Mouse (Mus musculus) MEL (cell line): Measurements from ENCODE around the gene Olfr148. TPM values are rescaled to one million over a fixed set of nuclear protein-coding genes. Genes with fewer than 3 reads are reported as not detected.

Experiments
- DNase-seq: peaks from one replicate; pipeline ENCODE4 v3.0.0; 2011; ENCODE audit warnings: low read depth, low spot score
- H3K27ac ChIP-seq: 2 replicates; pipeline ENCODE4 v1.5.1; 2012; ENCODE audit warnings: low read depth, mild to moderate bottlenecking, control low read depth, low read length, moderate library complexity; ENCODE audit not compliant: control insufficient read depth
- H3K27me3 ChIP-seq, 2 experiments: fragments of 150-350 bp in 1 of 2; sonication (generic) in 1 of 2; 2 replicates each; pipeline ENCODE4 v1.6.1; 2012; ENCODE audit warnings: low read length in 2 of 2, mild to moderate bottlenecking in 2 of 2, improper control_type of control experiment in 1 of 2, moderate library complexity in 1 of 2; ENCODE audit not compliant: insufficient read depth in 2 of 2, control insufficient read depth in 1 of 2
- H3K36me3 ChIP-seq, 2 experiments: 2 replicates each; pipeline ENCODE4 v1.6.1; 2012 to 2014; ENCODE audit warnings: low read length in 2 of 2, improper control_type of control experiment in 1 of 2, inconsistent platforms in 1 of 2, mild to moderate bottlenecking in 1 of 2; ENCODE audit not compliant: insufficient read depth in 2 of 2, control insufficient read depth in 1 of 2
- H3K4me1 ChIP-seq, 2 experiments: fragments of 150-350 bp in 1 of 2; sonication (generic) in 1 of 2; 2 replicates each; pipeline ENCODE4 v1.6.1; 2012; ENCODE audit warnings: low read length in 2 of 2, improper control_type of control experiment in 1 of 2, mild to moderate bottlenecking in 1 of 2; ENCODE audit not compliant: insufficient read depth in 2 of 2, control insufficient read depth in 1 of 2
- H3K4me3 ChIP-seq, 2 experiments: fragments of 150-350 bp in 1 of 2; sonication (generic) in 1 of 2; 2 replicates each; pipeline ENCODE4 v1.5.1; 2012; ENCODE audit warnings: low read depth in 2 of 2, low read length in 2 of 2, mild to moderate bottlenecking in 2 of 2, moderate library complexity in 2 of 2, control low read depth in 1 of 2, improper control_type of control experiment in 1 of 2; ENCODE audit not compliant: control insufficient read depth in 1 of 2, insufficient read depth in 1 of 2
- H3K79me2 ChIP-seq: 2 replicates; pipeline ENCODE4 v1.6.1; 2012; ENCODE audit warnings: mild to moderate bottlenecking, low read length, moderate library complexity; ENCODE audit not compliant: control insufficient read depth, poor library complexity, insufficient read depth
- H3K9ac ChIP-seq: 2 replicates; pipeline ENCODE4 v1.6.1; 2012; ENCODE audit warnings: low read depth, mild to moderate bottlenecking, control low read depth, low read length, moderate library complexity; ENCODE audit not compliant: control insufficient read depth, poor library complexity, severe bottlenecking
- H3K9me3 ChIP-seq: fragments of 150-350 bp; sonication (generic); replicated peaks from 2 replicates; pipeline ENCODE4 v1.6.1; 2012; ENCODE audit warnings: mild to moderate bottlenecking, low read length, improper control_type of control experiment, moderate library complexity; ENCODE audit not compliant: insufficient read depth
- CHD1 ChIP-seq: IDR thresholded peaks from 2 replicates; pipeline ENCODE4 v1.6.1; 2012; ENCODE audit warnings: low read depth, mild to moderate bottlenecking, inconsistent platforms, low read length, improper control_type of control experiment
- E2F4 ChIP-seq: IDR thresholded peaks from 2 replicates; pipeline ENCODE4 v1.6.1; 2011; ENCODE audit warnings: low read depth, low read length, improper control_type of control experiment, borderline replicate concordance
- EP300 ChIP-seq, 2 experiments: IDR thresholded peaks; 2 replicates each; pipeline ENCODE4 v1.6.1; 2011; ENCODE audit warnings: improper control_type of control experiment in 2 of 2, low read length in 2 of 2, low read depth in 1 of 2, mild to moderate bottlenecking in 1 of 2
- GABPA ChIP-seq: IDR thresholded peaks from 2 replicates; pipeline ENCODE4 v1.6.1; 2012; ENCODE audit warnings: low read depth, mild to moderate bottlenecking, inconsistent platforms, low read length, improper control_type of control experiment, moderate library complexity
- GATA1 ChIP-seq: IDR thresholded peaks from 2 replicates; pipeline ENCODE4 v1.6.1; 2011; ENCODE audit warnings: low read depth, low read length, improper control_type of control experiment
- HCFC1 ChIP-seq: IDR thresholded peaks from 2 replicates; pipeline ENCODE4 v1.6.1; 2012; ENCODE audit warnings: low read depth, mild to moderate bottlenecking, inconsistent platforms, low read length, improper control_type of control experiment, moderate library complexity
- KAT2A ChIP-seq: conservative IDR thresholded peaks from 2 replicates; pipeline ENCODE4 v1.6.1; 2012; ENCODE audit warnings: low read depth, low read length, improper control_type of control experiment, inconsistent platforms
- MAFK ChIP-seq: IDR thresholded peaks from 2 replicates; pipeline ENCODE4 v1.6.1; 2011; ENCODE audit warnings: low read depth, mild to moderate bottlenecking, low read length, improper control_type of control experiment, borderline replicate concordance
- MXI1 ChIP-seq: IDR thresholded peaks from 2 replicates; pipeline ENCODE4 v1.6.1; 2011; ENCODE audit warnings: mild to moderate bottlenecking, low read depth, low read length, improper control_type of control experiment
- MYC ChIP-seq: IDR thresholded peaks from 2 replicates; pipeline ENCODE4 v1.6.1; 2011; ENCODE audit warnings: low read depth, mild to moderate bottlenecking, low read length, improper control_type of control experiment, moderate library complexity
- NELFE ChIP-seq: IDR thresholded peaks from 2 replicates; pipeline ENCODE4 v1.6.1; 2011; ENCODE audit warnings: low read depth, low read length, improper control_type of control experiment
- POLR2A ChIP-seq, 2 experiments: IDR thresholded peaks; 2 replicates each; pipeline ENCODE4 v1.6.1; 2011 to 2012; ENCODE audit warnings: low read length in 2 of 2, mild to moderate bottlenecking in 2 of 2, control low read depth in 1 of 2, improper control_type of control experiment in 1 of 2, low read depth in 1 of 2, moderate library complexity in 1 of 2; ENCODE audit not compliant: control insufficient read depth in 1 of 2, insufficient read depth in 1 of 2, poor library complexity in 1 of 2
- RCOR1 ChIP-seq: IDR thresholded peaks from 2 replicates; pipeline ENCODE4 v1.6.1; 2012; ENCODE audit warnings: low read depth, mild to moderate bottlenecking, inconsistent platforms, low read length, improper control_type of control experiment
- TBP ChIP-seq: IDR thresholded peaks from 2 replicates; pipeline ENCODE4 v1.8.0; 2011; ENCODE audit warnings: low read depth, low read length, improper control_type of control experiment
- TCF12 ChIP-seq: IDR thresholded peaks from 2 replicates; pipeline ENCODE4 v1.6.1; 2014; ENCODE audit warnings: low read depth, mild to moderate bottlenecking, inconsistent platforms, low read length, improper control_type of control experiment, moderate library complexity
- UBTF ChIP-seq: IDR thresholded peaks from 2 replicates; pipeline ENCODE4 v1.6.1; 2012; ENCODE audit warnings: low read depth, mild to moderate bottlenecking, inconsistent platforms, low read length, improper control_type of control experiment, moderate library complexity, borderline replicate concordance; ENCODE audit not compliant: insufficient read depth
- USF1 ChIP-seq: IDR thresholded peaks from 2 replicates; pipeline ENCODE4 v1.6.1; 2014; ENCODE audit warnings: low read depth, mild to moderate bottlenecking, inconsistent platforms, low read length, improper control_type of control experiment, moderate library complexity
- USF2 ChIP-seq, 2 experiments: IDR thresholded peaks; 2 replicates each; pipeline ENCODE4 v1.6.1; 2011 to 2012; ENCODE audit warnings: improper control_type of control experiment in 2 of 2, low read length in 2 of 2, borderline replicate concordance in 1 of 2, inconsistent platforms in 1 of 2, low read depth in 1 of 2, mild to moderate bottlenecking in 1 of 2; ENCODE audit not compliant: insufficient read depth in 1 of 2
- ZKSCAN1 ChIP-seq: IDR thresholded peaks from 2 replicates; pipeline ENCODE4 v1.6.1; 2012; ENCODE audit warnings: low read depth, mild to moderate bottlenecking, inconsistent platforms, low read length, improper control_type of control experiment, moderate library complexity
- ZNF384 ChIP-seq: IDR thresholded peaks from 2 replicates; pipeline ENCODE4 v1.6.1; 2012; ENCODE audit warnings: low read depth, mild to moderate bottlenecking, inconsistent platforms, low read length, improper control_type of control experiment
- polyA plus RNA-seq, 2 experiments: library from polyadenylated mRNA; stranded (reverse) in 1 of 2; unstranded in 1 of 2; fragments of >175 nt in 1 of 2; fragments of >200 nt in 1 of 2; gene quantifications; 2 replicates each; pipeline versions ENCODE4 v1.2.1 to v1.2.4; 2012; ENCODE audit warnings: low replicate concordance in 2 of 2, low read depth in 1 of 2; ENCODE audit not compliant: insufficient read length in 2 of 2, insufficient read depth in 1 of 2, missing spikeins in 1 of 2
- total RNA-seq: library from RNA; depleted of rRNA; stranded (reverse); fragments of 300-350 nt; gene quantifications from 2 replicates; pipeline ENCODE4 v1.2.3, GENCODE M21; 2012

The Olfr148 gene
- total and polyA plus RNA-seq, 3 experiments: not detected

DNA sequence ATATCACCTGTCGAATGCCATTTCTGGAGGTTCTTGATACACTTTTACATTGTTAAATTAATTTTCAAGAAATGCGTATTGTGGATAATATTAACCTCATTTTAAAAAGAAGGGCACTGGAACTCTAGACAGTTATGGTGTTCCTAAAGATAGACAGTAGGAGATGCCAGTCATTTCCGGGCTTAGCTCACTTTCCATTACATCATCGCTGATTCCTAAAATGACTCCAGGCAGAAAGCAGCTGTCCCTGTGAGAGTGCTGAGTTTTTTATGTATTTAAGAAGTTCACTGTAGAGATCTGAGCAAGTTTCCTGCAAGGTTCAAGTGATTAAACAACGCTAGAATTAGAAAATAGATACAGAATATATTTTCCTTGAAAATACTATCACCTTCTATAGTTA is 33.4 kb upstream of the Olfr148 start:
- Histone ChIP-seq H3K27me3 (no peaks in the 10 kb centered on the region), H3K79me2 (no peaks in the 10 kb centered on the region), H3K9ac (no peak overlapping the region), H3K36me3 (no peaks in the 10 kb centered on the region), H3K9me3 (no peaks in the 10 kb centered on the region), H3K4me3 (no peak overlapping the region), H3K27ac (no peak overlapping the region), H3K4me1 (no peaks in the 10 kb centered on the region)
- no peak for DNase-seq
- TF ChIP-seq GATA1: no peak
- TF ChIP-seq MYC: no peak
- no peak for TF ChIP-seq GABPA

DNA sequence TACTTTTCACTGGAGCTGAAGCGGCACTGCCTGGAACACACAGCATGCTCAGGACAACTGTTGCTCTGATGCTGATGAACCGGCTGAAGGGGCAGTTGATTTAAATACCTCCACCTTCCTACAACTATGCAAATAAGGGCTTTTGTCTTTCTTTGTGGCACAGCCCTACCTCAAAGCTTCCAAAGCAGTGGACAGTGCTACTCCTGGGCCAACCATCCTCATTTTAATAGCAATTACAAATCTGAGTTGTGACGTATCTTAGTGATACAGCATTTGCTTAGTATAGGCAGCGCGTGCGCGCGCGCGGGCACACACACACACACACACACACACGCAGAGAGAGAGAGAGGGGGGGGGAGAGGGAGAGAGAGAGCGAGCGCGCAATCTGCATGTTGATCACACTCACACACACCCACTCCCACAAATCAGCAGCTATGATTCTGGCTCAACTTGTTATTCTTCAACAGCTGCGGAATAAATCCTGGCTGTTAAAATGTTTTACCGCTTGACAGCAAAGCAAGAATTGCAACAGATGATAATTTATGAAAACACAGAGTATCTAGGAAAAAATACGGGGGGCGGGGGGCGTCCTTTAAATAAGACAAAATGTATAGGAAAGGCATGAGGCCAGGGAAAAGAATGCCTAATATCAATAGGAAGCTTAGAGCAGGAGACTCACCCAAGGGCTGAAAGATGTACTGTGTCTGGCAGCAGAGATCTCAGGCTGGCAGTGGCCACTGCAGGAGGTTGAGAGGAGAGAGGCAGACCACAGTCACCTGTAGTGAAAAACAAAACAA is 7.7 kb upstream of the Olfr148 start:
- H3K36me3 ChIP-seq: no peaks in the 10 kb centered on the region
- H3K9ac ChIP-seq: no peak overlapping the region
- no peaks in the 10 kb centered on the region for H3K9me3 ChIP-seq
- H3K79me2 ChIP-seq: no peaks in the 10 kb centered on the region
- DNase-seq: no peak
- H3K27me3 ChIP-seq: no peaks in the 10 kb centered on the region
- TF ChIP-seq E2F4 (no peak), ZKSCAN1 (no peak), UBTF (no peak), MXI1 (no peak), USF1 (no peak), HCFC1 (no peak), RCOR1 (no peak), USF2 (IDR thresholded peaks at IDR 0.05; ENCODE audit: borderline replicate concordance in 1 of 2, insufficient read depth in 1 of 2, low read depth in 1 of 2, low read length in 2 of 2) (no peak), POLR2A (IDR thresholded peaks at IDR 0.05; ENCODE audit: control insufficient read depth in 1 of 2, insufficient read depth in 1 of 2, low read depth in 1 of 2, low read length in 2 of 2, poor library complexity in 1 of 2) (no peak), TBP (no peak), MAFK (no peak), ZNF384 (no peak), KAT2A (no peak), NELFE (no peak), CHD1 (no peak), GABPA (no peak), EP300 (IDR thresholded peaks at IDR 0.05; ENCODE audit: low read depth in 1 of 2, low read length in 2 of 2) (no peak), TCF12 (no peak)
- no peaks in the 10 kb centered on the region for H3K4me1 ChIP-seq
- no peak overlapping the region for H3K27ac ChIP-seq
- no peak overlapping the region for H3K4me3 ChIP-seq
